Mouse (Mus musculus): Measurements from ENCODE around the gene Myl3. TPM values are rescaled to one million over a fixed set of nuclear protein-coding genes. Genes with fewer than 3 reads are reported as not detected.

Gene Myl3
- over 10,000 TPM; 11,120 to 11,825 TPM for total RNA-seq (2021)

DNA sequence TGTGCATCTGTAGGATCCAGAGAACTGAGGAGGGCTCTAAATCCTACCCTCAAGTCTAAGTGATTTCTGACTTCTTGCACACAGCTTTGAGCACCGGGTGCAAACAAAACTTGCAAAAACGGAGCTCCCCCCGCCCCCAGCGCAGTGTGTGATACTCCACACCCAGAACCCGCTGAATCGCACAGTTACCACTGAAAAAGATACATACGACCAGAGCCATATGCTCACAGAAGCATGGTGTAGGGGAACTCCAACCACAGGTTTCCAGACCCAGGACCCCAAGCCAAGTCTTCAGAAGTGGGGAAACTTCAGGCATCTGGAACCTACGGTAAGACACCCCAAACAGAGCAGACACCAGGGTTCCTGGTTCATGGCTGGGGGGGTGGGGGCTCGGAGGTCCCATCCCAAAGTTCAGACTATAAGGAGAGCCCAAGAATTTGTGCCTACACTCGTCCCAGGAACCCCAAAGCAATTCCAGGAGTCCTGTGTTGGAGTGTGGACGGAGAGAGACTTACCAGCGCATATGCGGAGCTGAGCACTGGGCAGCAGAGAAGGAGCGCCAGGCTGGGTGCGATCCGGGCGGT is at the start of gene Myl3:
Gene Myl3, plus strand, starts transcription at position 151 of the 584 bp plus-strand sequence.
- intact Hi-C loops (cut with DNase I): no loop called here
- DNase-seq: no peak

DNA sequence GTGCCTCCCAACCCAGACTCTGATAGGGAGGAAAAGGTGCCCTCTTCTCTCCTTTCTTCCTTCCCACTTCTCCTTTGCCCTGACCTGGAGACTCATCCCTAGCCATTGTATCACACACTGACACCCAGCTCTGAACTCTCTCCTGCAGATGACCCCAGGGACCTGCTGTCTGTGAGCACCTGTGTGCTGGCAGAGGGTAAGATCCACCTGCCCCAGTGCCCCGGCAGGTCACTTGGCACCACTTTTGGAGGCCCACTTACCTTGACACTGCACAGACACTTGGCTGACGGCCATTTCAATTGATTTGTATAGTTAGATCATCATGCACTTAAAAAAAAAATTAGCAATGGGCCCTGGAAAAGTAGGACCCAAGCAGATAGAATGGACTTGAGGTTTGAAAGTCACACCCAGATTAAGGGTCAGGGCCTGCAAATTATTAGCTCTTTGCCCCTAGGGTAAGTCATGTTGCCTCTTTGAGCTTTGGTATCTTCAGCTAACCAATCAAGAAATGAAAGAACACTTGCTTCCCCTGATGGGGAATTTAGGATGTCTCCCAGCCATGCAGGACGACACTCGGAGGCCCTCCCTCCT is 46.4 kb upstream of the Myl3 start:
- DNase-seq: no peak
- intact Hi-C loops (cut with DNase I): no loop called here

DNA sequence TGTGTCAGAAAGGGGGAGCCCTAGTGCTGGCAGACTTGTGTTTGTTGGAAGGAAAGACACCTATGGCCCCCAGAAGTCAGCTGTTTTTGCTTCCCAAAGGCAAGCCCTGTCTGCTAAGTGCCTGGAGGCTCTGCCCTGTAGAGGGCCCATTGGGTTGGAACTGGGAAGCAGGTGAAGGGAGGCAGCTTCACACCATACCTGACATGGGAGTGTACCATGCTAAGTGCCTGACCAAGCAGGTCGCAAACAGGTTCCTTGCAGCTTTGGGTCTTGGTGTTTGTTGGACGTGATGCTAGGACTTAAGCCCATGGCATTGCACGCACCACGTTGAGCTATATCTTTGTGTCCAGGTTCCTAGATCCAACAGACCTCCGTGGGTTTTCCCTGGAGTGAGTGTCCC is 45.2 kb upstream of the Myl3 start:
- intact Hi-C loops (cut with DNase I): no loop called here
- no peak for DNase-seq

DNA sequence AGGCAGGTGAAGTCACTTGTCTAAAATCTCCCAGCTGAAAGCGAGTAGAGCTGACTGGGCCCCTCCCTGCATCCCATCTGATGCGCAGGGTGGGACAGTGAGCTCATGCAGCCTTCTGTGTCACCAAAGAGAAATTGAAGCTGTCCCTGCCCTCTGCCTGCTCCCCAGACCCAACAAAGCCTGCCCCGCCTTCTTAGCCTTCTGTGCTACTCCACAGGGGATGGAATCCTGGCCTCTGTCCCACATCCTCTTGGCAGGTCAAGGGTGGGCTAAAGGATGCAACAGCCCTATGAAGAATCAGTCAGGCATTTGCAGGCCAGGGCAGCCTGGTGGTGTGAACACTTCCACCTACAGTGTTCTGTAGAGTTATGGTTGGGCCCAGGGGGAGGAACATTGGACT is 44.2 kb upstream of the Myl3 start:
- intact Hi-C loops (cut with DNase I): no loop called here
- peak; percentile 57 to 72 for DNase-seq

DNA sequence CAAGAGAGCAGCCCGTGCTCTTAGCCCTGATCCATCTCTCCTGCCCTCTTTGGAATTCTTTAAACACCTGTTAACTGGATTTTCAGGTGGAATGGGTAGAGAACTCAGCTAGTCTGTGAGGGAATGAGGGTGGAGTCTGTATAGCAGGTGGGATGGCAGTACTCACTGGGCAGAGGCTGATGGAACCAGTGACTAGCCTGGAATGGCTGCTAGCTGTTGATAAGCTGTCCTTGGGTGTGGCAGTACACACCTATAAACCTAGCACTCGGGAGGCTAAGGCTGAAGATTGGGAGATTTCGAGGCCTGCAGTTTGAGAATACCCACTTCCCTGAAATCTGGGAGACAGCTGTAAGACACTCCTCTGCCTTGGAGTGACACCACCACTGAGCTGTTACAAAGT is 42.1 kb upstream of the Myl3 start:
- DNase-seq: no peak
- intact Hi-C loops (cut with DNase I): no loop called here

DNA sequence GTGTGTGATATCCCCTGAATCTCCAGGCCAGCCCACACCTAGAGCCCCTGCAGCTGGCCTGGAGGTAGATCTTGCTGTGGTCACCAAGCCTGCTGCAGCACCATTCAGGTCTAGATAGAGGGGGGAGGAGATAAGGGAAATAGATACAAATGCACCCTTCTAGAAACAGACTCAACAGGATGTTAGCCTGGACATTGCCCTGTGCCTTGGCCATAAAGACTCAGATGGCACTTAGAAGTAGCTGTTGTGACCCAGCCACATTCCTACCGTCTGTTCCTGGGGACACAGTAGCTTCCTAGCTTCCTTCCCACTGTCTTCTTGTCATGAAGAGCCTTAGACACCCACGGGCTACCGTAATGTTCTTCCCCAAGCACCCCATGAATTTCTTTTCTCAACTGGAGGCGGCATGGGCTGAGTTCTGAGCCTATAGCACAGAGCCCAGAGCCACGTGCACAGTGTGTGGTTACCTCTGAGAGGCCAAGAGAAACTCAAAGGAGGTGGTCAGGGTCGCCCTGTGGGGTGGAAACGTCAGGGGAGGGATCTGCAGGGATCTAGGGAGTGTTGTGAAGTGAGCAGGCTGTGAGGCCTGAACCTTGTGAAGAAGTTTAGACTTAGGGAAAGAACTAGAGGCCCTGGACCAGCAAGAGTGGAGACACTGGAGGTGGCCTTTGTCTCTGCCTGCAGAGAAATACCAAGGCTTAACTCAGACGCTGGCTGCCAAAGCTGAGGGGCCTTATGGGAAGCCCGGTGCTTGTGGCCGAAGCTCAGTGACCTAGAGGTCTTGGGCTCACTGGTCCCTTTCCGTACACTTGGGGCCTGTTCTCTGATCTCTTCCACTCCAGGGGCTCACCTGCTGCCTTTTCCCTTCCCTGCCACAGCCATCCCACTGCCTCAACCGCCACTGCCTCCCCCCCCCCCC is 40.3 kb upstream of the Myl3 start:
- no peak for DNase-seq
- intact Hi-C loops (cut with DNase I): no loop called here

DNA sequence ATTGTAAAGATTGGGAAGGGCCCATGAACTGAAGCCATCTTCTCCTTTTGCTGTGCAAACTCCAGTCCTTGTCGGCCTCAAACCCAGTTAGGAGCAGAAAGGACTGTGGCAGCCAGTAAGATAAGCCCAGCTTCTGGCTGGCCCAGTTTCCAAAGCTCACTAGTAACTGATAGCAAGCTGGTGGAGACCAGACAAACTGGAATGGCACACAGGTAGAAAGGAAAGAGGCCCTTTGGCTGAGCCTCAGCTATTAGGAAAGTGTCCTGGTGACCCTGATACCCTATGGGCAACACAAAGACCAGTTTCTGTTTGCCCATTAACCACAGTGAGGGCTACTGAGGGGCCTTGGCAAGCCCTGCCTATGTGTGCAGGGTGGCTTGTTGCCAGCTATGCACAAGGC is 38.8 kb upstream of the Myl3 start:
- DNase-seq: peak; percentile 52 to 62
- intact Hi-C loops (cut with DNase I): no loop called here

DNA sequence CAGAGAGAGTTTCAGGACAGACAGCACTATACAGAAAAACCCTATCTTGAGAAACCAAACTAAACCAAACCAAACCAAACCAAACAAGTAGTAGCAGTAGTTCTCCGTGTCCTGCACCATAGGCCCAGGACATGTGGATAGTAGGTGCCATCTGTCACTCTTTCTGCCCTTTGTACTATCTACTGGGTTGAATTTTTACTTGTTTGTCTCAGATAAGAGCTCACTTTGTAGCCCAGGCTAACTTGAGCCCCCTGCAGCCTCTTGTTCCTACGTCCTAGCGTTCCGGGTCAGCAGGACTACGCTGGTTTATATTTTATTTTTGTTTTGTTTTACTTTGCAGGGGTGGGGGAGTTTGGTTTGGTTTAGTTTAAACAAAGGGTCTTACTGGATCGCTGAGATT is 37.7 kb upstream of the Myl3 start:
- no peak for DNase-seq
- intact Hi-C loops (cut with DNase I): no loop called here

DNA sequence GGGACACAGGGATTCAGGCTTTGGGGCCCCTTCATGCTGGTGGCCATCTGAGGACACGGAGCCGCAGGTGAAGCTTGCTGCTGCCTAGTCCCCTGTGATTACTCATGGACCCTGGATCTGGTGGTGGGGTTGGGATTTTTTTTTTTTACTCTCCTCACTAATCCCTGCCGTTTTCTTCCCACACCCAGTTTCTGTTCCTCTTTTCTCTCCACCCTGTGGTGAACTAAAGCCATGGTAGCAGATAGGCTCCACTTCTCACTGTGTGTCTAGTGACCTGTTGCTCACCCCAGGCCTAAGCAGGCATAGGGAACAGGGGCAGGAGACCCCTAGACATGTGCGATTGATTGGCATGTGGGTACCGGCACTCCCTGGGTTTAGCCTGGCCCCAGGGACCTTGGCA is 34.9 kb upstream of the Myl3 start:
- intact Hi-C loops (cut with DNase I): loop anchor here (5.0 kb wide), 3 partner anchors 34 to 294 kb away; partner anchors contain the start of gene Nbeal2
- DNase-seq: no peak

DNA sequence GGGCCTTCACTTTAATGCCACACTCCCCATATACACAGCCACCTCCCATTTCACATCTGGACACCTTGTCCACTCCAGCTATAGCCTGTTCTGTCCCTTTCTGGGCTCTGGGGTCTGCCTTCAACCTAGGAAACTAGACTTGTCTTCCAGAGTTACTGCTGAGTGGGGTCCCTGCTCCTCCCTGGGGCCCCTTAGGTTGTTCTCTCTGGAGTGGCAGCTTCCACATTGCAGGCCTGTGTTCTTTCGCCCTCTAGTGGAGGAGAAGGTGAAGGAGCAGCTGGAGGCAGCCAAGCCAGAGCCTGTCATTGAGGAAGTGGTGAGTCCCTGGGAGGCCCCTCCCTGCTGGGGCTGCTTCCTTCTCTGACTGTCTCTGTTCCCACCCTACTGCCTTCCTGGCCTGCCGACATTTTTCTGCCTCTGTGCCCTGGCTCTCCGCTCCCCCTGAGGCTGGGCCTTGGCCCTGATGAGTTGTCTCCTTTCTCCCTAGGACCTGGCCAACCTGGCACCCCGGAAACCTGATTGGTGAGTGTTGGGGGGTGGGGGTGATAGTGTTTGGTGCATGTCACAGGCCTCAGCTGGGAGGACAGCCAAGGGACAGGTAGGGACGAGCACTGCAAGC is 31.9 kb upstream of the Myl3 start:
- intact Hi-C loops (cut with DNase I): loop anchor here (1.0 to 5.0 kb wide), 5 partner anchors 37 to 297 kb away; partner anchors contain the start of gene Nbeal2
- DNase-seq: peak; percentile 89 to 91

DNA sequence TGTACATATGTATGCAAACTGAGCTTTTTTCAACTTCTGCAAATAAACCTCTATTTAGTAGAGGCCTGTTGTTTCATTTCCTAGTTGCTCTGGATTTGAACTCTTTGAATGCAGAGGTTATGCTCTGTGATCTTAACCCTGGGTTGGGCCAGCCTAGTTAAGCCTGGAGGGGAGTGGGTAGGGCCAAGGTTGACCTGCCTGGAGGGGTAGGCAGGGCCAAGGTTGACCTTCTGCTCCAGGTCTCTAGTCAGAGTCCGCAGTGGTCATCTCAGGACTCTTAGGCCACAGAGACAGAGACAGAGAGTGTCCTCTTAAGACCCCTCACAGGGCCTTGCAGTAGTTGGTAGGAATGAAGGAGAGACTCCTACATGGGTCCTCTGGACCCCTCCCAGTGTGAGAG is 30.1 kb upstream of the Myl3 start:
- DNase-seq: no peak
- intact Hi-C loops (cut with DNase I): no loop called here

DNA sequence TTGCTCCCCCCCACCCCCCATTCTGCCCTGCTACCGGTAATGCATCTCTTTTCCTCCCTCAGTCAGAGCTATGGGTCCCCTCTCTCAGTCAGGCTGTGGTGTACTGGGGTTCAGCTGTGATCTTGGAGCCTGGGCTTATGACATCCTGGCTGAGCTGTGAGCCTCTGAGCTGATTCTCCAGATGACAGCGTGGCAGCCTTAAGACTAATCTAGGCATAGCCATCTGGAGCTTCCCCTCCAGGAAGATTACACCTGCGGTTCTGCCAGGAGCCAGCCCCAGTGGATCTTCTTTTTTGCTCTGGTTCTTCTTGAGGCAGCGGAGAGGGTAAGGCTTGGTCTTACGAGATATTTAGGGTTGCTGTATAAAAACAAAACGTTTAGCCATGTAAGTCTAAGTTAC is 29.7 kb upstream of the Myl3 start:
- intact Hi-C loops (cut with DNase I): no loop called here
- no peak for DNase-seq

DNA sequence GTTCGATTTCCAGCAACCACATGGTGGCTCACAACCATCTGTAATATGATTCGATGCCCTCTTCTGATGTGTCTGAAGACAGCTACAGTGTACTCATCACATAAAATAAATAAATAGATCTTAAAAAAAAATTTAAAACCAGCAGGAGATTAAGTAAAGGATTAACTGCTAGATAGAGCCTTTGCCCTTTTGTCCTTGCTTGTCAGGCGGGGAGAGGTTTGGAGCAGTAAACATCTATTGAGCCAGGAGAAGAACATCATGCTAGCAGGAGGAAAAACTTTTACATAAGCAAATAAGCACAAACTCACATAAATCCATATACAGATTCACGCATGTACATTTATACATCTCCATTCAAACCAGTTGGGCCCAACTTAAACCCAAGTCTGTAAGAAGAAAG is 29.1 kb upstream of the Myl3 start:
- DNase-seq: no peak

DNA sequence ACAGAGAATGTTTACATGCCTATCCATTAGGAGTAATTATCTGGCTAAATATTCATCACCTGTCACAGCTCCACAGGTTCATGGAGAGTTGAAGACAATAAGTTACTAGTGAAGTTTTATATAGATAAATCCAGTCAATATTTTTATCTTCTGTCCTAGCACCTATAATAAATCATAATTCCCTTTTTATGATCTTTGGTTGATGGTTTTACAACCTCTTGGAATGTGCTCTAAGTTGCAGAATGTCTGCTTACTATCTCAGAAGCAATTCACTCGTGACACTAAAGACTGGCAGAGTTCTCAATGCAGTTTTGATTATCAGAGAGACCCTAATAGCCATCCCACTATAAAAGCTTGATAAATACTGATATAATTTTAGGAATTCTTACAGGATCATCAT is 28.3 kb upstream of the Myl3 start:
- intact Hi-C loops (cut with DNase I): no loop called here
- no peak for DNase-seq

More for the DNA sequence above, 29.1 kb upstream of the Myl3 start:
- intact Hi-C loops (cut with DNase I): no loop called here

DNA sequence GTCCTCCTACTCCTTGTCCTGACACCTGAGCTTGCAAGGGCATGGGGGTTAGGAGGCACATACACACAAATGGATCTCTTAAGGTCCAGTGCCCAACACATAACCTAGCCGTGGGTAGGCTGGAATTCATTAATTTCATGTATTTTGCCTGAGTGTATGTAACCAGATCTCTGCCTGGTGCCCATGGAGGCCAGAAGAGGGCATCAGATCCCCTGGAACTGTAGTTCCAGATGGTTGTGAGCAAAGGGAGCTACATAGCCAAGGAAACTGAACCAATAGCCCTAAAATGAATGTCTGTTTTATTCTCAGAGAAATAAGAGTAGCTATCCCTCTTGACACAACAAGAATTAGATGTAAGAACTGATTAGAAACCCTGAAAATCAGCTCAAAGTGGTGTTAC is 26.2 kb upstream of the Myl3 start:
- intact Hi-C loops (cut with DNase I): loop anchor here (5.0 kb wide), 1 partner anchor 227 kb away; no protein-coding TSS in a partner anchor
- DNase-seq: no peak

DNA sequence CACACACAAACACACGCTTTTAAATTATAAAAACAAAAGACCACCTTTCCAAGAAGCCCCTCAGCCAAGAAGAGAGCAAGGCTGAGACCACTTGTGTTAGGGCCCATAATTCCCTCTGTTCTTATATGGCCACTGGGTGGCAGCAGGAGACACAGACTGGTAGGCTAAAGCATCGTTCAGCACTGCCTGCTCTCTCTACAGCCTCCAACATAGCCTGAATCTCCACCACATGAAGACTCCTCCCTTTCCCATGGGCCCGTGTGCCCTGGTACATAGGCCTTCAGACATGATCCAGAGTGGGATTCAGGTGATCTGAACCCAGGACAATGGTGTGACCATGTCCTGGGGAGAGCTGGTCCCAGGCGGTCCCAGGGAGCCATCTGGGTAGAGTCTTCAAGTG is 24.9 kb upstream of the Myl3 start:
- peak; percentile 78 to 83 for DNase-seq
- intact Hi-C loops (cut with DNase I): loop anchor here (1.0 to 5.0 kb wide), 4 partner anchors 43 to 226 kb away; no protein-coding TSS in a partner anchor

DNA sequence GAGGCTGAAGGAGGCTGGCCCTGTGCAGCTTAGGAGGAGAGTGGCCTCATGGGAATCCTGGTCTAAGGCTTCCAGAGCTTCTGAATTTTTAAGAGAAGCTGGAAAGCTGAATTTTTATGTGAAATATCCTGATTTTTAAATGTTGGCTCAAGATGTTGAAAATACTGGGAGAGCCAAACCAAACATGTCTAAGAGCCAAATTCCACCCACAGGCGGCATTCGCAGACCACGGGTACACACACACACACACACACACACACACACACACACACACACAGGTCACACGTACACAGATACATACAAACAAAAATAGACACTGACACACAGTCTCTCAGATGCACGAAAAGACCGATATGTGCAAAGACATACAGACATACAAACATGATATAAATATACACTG is 23.6 kb upstream of the Myl3 start:
- DNase-seq: no peak
- intact Hi-C loops (cut with DNase I): loop anchor here (5.0 kb wide), 1 partner anchor 224 kb away; no protein-coding TSS in a partner anchor

DNA sequence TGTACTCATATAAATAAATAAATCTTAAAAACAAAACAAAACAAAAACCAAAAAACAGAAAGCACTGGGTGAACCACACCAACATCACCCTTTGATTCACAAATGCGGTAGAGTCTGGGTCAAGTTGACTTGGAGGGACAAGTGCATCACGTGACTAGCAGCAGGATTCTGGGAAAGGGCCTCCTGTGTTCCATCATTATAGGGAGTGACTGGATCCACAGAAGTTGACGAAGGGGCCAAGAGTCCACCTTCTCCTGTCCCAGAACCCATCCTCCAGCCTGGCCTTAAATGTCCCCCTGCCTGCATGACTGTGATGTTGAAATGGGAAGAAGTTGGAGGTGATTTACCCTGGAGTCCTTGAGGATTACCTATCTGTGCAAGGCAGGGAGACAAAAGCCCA is 22.9 kb upstream of the Myl3 start:
- intact Hi-C loops (cut with DNase I): loop anchor here (5.0 kb wide), 1 partner anchor 223 kb away; no protein-coding TSS in a partner anchor
- no peak for DNase-seq

DNA sequence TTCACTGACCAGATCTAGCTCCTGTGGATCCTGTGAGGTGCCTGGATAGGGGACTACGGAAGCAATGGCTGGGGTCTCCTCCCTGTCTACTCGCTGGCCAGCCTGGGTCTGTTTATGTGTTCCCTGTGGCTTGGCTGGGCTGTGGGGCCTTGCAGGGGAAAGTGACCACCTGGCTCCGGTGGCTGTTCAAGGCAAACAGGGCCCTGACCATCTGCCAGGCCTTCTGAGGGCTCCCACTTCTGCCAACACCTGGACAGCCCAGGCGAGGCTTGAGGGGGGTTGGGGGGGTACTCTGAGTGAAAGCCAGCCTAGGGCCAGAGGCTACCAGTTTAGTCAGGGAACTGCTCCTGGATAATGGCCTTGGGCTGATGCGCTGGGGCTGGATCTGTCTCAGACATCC is 21.7 kb upstream of the Myl3 start:
- no peak for DNase-seq
- intact Hi-C loops (cut with DNase I): loop anchor here (5.0 kb wide), 1 partner anchor 222 kb away; no protein-coding TSS in a partner anchor

DNA sequence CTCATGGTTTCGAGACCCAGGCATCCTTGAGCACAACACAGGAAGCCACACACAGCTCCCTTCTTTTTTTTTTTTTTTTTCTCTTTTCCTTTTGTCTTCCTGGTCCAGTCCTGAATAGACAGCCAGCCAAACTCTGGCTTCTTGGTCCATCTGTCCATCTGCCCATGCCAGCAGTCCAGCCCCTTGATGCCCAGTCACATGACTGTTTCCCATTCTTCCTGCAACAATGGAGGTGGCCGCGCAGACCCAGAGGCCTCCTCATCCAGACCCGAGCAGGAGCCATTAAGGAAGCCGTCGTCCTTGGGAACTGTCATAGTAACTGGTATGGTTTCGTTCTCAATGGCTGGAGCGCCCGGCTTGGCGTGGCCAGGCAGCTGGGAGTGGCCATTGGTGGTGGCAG is 19.6 kb upstream of the Myl3 start:
- DNase-seq: no peak
- intact Hi-C loops (cut with DNase I): no loop called here

DNA sequence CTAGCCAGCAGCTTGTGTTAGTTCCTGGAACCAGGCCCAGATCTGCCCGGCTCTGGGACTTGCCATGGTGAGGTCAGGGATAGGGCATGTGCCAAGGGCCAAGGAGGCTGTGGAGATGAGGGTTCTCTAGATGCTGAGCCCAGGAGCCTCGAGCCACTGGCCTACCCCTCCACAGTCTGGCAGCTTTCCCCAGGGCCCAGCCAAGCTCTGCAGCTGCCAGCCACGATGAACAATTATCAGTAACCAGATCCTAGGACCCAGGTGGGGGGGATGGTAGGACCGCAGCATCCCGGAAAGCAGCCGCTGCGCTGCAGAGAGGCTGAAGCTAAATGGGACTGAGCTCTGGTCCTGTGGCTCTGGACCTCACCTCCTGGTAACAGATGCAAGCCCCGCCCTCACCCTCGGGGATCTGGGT is 15.9 kb upstream of the Myl3 start:
- peak; percentile 64 to 70 for DNase-seq
- intact Hi-C loops (cut with DNase I): no loop called here

All from heart, postnatal 10 days (tissue).